Mouse (Mus musculus) limb, embryonic 14.5 days (tissue): Measurements from ENCODE around the gene Stpg4. TPM values are rescaled to one million over a fixed set of nuclear protein-coding genes. Genes with fewer than 3 reads are reported as not detected.

Experiments used
- ATAC-seq: fragments of 200-750 bp; cut with Nextera tagmentation; 2 replicates; pipeline ENCODE4 v1.8.0; 2017; ENCODE audit warnings: low read depth, moderate number of reproducible peaks, moderate TSS enrichment; ENCODE audit not compliant: low FRiP score
- DNase-seq: peaks from one replicate; pipeline ENCODE4 v3.0.0-alpha.2; 2015; ENCODE audit warnings: low spot score
- H3K27ac ChIP-seq: fragments of 300-500 bp; sonication (generic); replicated peaks from 2 replicates; pipeline ENCODE4 v1.5.1; 2014; ENCODE audit warnings: low read depth, mild to moderate bottlenecking, low read length, moderate library complexity, mixed read lengths
- H3K27me3 ChIP-seq: fragments of 300-500 bp; sonication (generic); 2 replicates; pipeline ENCODE4 v1.6.1; 2014; ENCODE audit warnings: low read length, mixed read lengths; ENCODE audit not compliant: control insufficient read depth, insufficient read depth
- H3K36me3 ChIP-seq: fragments of 300-500 bp; sonication (generic); 2 replicates; pipeline ENCODE4 v1.6.1; 2014; ENCODE audit warnings: mild to moderate bottlenecking, low read length, moderate library complexity, mixed read lengths; ENCODE audit not compliant: control insufficient read depth, insufficient read depth
- H3K4me1 ChIP-seq: fragments of 300-500 bp; sonication (generic); 2 replicates; pipeline ENCODE4 v1.6.1; 2014; ENCODE audit warnings: antibody characterized with exemption, low read length, mixed read lengths; ENCODE audit not compliant: control insufficient read depth, insufficient read depth
- H3K4me2 ChIP-seq: fragments of 300-500 bp; sonication (generic); replicated peaks from 2 replicates; pipeline ENCODE4 v1.6.1; 2014; ENCODE audit warnings: low read depth, mild to moderate bottlenecking, low read length, moderate library complexity; ENCODE audit not compliant: severe bottlenecking
- H3K4me3 ChIP-seq: fragments of 300-500 bp; sonication (generic); replicated peaks from 2 replicates; pipeline ENCODE4 v1.5.1; 2014; ENCODE audit warnings: low read length
- H3K9ac ChIP-seq: fragments of 300-500 bp; sonication (generic); 2 replicates; pipeline ENCODE4 v1.6.1; 2014; ENCODE audit warnings: mild to moderate bottlenecking, low read depth, low read length, moderate library complexity; ENCODE audit not compliant: severe bottlenecking
- H3K9me3 ChIP-seq: fragments of 300-500 bp; sonication (generic); 2 replicates; pipeline ENCODE4 v1.6.1; 2016; ENCODE audit warnings: low read length; ENCODE audit not compliant: control insufficient read depth
- POLR2A ChIP-seq: fragments of 200-500 bp; IDR thresholded peaks from 2 replicates; pipeline ENCODE4 v1.8.0; 2012; ENCODE audit warnings: inconsistent platforms, mild to moderate bottlenecking, moderate library complexity, borderline replicate concordance; ENCODE audit not compliant: insufficient read depth, insufficient read length; ENCODE audit errors: extremely low read depth
- WGBS: fragments of 180-500 bp; shearing (Covaris S2); extraction: QIAGEN DNeasy Blood & Tissue Kit; methylation state at CpG from one replicate; pipeline ENCODE4 v1.1.7; 2014; 5-methylcytosine and 5-hydroxymethylcytosine counted together
- polyA plus RNA-seq, 2 experiments: library from polyadenylated mRNA; depleted of rRNA in 1 of 2; stranded (reverse) in 1 of 2; unstranded in 1 of 2; fragments of >200 nt; fragmentation: Nextera tagmentation in 1 of 2; extraction: Ambion mirVana in 1 of 2; gene quantifications; 2 replicates each; pipeline versions ENCODE4 v1.2.1 to v1.2.3; 2012 to 2014

Stpg4 gene
- polyA plus RNA-seq, 2 experiments = not detected

- 61% methylated on average over 8 of the region's 8 CpGs for WGBS
- H3K4me3 ChIP-seq = no peak overlapping the region
- no peaks in the 10 kb centered on the region for H3K9me3 ChIP-seq
- no peak overlapping the region for H3K4me2 ChIP-seq
- ATAC-seq (no peak), DNase-seq (no peak)
- H3K27me3 ChIP-seq = no peaks in the 10 kb centered on the region
- H3K4me1 ChIP-seq = no peaks in the 10 kb centered on the region
- TF ChIP-seq POLR2A = no peak
- no peak overlapping the region for H3K9ac ChIP-seq
- H3K36me3 ChIP-seq = no peaks in the 10 kb centered on the region
- H3K27ac ChIP-seq = no peak overlapping the region
Observed at GRCm38 (mm10) chr17:87343060-87343703, 84.4 kb downstream of the Stpg4 start.

Other genes with a start within 250 kb of the Stpg4 start
- gene Mcfd2, start 161.8 kb downstream of the Stpg4 start, polyA plus RNA-seq (2012; rRNA removed) = 70.3 and 73.6 TPM in 2 replicates
- 89.6 and 98.4 TPM in 2 replicates for gene Mcfd2, start 161.8 kb downstream of the Stpg4 start, polyA plus RNA-seq (2014; fragmentation: Nextera tagmentation; extraction: Ambion mirVana)
- gene Ttc7, start 144.9 kb downstream of the Stpg4 start, polyA plus RNA-seq (2012; rRNA removed) = 7.8 and 12.6 TPM in 2 replicates
- 6.4 and 9.4 TPM in 2 replicates for gene Ttc7, start 144.9 kb downstream of the Stpg4 start, polyA plus RNA-seq (2014; fragmentation: Nextera tagmentation; extraction: Ambion mirVana)
- gene Calm2, start 19.2 kb upstream of the Stpg4 start, polyA plus RNA-seq (2012; rRNA removed) = 385 and 537 TPM in 2 replicates
- gene Calm2, start 19.2 kb upstream of the Stpg4 start, polyA plus RNA-seq (2014; fragmentation: Nextera tagmentation; extraction: Ambion mirVana) = 933 and 956 TPM in 2 replicates
- 27.3 and 34.9 TPM in 2 replicates for gene Epcam, start 208.2 kb upstream of the Stpg4 start, polyA plus RNA-seq (2012; rRNA removed)
- gene Epcam, start 208.2 kb upstream of the Stpg4 start, polyA plus RNA-seq (2014; fragmentation: Nextera tagmentation; extraction: Ambion mirVana) = 71.3 and 74.3 TPM in 2 replicates
- 29.0 and 33.8 TPM in 2 replicates for gene Msh2, start 244.6 kb upstream of the Stpg4 start, polyA plus RNA-seq (2012; rRNA removed)
- gene Msh2, start 244.6 kb upstream of the Stpg4 start, polyA plus RNA-seq (2014; fragmentation: Nextera tagmentation; extraction: Ambion mirVana) = 40.5 and 47.5 TPM in 2 replicates